Mouse (Mus musculus): ENCODE data around the gene Pde7b.

- TF ChIP-seq CTCF (IDR thresholded peaks at IDR 0.05; ENCODE audit: low read depth, low read length) (no peak), POLR2AphosphoS5 (IDR thresholded peaks at IDR 0.05; ENCODE audit: insufficient replicate concordance, low read depth, low read length) (no peak)
These were observed 347.3 kb downstream of the Pde7b start for GRCm38 (mm10) chr10:20377621-20378020.
